Mouse (Mus musculus): ENCODE data around the gene Traf2.
A peak's percentile ranks its signal among the peaks of the same experiment; 100 is the strongest.

Gene Traf2

DNA sequence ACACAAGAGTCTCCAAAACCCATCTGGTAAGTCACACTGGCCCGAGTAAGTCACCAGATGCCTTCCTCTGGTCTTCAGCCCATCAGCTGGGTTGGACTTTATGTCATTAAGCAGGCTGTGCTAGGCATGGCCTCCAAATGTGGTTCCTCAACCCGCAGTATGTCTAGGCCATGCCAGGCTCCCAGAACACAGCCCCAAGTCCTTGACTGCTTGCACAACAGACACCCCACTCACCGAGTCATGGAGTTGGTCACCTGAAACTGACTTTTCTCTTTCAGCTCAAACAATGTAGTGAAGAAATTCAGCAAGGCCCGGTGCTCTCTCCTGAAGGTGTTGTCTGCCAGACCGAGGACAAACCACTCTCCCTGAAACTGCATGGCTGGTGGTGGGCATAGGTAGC lies 53.8 kb downstream of the Traf2 start:
- DNase-seq = no peak

DNA sequence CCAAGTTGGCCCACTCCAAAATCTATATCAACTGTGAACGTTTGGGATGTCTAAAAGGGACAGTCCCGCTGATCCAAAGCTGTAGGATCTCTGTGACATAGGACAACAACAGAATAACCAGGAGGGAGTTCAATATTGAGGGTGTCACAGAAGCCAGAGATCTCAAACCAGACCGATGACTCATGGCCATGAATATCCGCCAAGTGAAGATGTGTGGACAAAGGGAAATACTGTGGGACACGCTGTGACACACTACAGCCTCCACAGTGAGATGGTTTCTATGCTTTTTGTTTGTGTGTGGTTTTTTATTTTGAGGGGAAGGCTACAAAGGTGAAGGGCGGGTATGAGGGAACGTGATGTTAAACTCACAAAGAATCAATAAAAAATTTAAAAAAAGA lies 58.1 kb downstream of the Traf2 start:
- no peak for DNase-seq

DNA sequence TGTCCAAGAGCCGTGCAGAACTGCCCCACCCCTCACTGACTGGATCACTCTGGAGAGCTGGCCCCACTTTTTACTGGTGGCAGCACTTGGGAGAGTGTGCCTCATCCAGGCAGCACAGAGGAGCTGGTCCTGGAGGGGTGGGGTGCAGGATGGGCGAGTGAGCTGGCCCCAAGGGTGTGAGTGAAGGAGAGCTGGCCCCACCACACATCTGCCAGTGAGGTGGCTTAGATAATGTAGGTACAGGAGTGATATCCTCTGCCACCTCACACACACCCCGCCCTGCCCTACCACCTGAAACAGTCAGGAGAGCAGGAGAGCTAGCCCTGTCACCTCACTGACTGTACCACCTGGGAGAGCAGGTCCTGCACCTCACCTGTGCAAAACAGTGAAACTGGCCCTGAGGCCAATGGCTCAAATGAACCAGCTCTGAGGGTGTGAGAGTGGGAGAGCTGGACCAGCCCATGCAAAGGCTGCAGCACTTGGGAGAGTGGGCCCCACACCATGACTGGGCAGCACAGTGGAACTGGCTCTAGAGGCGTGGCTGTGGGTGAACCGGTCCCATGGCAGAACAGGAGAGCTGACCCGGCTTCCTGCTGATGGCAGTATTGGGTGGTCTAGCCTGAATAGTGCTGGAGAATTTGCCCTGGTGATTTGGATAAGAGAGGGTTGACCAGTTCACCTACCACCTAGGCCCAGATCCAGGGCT lies 58.6 kb downstream of the Traf2 start:
- DNase-seq = no peak

DNA sequence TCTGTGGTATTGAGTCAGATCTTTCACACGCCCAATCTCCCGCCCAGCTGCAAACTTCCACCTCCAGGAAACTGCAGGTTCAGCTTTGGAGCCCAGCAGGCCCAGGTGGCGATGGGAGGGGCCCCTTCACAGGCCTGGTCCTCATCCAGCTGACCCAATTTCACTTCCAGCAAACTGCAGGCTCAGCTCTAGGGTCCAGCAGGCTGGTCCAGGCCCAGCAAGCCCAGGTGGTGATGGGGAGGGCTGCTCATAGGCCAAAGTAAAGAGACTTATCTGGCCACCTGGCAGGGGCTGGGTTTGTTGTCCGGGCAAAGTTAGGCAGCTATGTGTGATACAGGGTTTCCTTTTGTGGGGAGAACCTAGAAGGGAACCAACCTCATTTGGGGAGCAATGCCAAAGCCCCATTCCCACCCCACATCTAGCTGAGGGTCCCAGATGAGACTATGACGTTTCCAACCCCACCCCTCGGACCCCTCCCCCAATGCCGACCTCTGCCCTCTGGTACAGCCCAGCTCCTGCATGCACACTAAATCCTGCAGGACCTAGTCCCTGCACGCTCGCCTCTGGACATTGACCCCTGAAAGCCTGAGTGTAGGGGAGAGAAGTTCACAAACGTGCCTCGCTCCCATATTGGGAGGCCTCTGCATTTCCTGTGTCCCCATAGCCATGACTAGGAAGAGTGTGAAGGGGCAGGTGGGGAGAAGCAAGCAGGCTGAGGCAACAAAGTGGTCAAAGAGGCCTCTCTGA lies 61.7 kb downstream of the Traf2 start:
- DNase-seq = peak; percentile 68 to 72

DNA sequence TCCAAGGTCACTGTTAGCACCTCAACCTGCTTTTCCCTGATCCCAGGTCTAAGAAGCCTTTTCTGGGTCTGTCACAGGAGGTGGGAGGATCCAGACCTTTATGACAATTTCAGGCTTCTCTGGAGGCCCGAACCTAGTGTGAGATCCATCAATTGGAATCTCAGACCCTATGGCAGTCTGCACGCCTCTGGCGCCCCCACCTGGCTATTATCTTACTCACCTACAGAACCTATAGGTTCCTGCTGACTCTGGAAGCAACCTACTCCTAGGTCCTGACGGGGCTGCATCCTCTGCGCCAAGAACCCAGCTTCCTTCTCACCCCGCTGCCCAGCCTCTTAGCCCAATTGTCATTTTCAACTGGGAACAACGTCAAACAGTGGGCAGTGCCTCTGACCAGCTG lies 63.8 kb downstream of the Traf2 start:
- DNase-seq = peak in 1 of 2 experiments; percentile 56

DNA sequence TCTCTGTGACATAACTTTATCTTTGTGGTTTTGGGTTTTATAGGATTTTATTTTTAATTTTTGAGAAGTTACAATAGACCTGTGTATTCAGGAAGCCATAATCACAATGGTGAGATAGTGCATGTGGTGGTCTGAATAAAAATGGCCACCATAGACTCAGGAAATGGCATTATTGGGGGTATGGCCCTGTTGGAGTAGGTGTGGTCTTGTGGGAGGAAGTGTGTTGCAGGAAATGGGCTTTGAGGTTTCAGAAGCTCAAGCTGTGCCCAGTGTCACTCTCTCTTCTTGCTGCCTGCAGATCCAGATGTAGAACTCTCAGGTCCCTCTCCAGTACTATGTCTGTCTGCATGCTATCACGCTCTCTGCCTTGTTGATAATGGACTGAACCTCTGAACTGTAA lies 66.2 kb downstream of the Traf2 start:
- DNase-seq = no peak

DNA sequence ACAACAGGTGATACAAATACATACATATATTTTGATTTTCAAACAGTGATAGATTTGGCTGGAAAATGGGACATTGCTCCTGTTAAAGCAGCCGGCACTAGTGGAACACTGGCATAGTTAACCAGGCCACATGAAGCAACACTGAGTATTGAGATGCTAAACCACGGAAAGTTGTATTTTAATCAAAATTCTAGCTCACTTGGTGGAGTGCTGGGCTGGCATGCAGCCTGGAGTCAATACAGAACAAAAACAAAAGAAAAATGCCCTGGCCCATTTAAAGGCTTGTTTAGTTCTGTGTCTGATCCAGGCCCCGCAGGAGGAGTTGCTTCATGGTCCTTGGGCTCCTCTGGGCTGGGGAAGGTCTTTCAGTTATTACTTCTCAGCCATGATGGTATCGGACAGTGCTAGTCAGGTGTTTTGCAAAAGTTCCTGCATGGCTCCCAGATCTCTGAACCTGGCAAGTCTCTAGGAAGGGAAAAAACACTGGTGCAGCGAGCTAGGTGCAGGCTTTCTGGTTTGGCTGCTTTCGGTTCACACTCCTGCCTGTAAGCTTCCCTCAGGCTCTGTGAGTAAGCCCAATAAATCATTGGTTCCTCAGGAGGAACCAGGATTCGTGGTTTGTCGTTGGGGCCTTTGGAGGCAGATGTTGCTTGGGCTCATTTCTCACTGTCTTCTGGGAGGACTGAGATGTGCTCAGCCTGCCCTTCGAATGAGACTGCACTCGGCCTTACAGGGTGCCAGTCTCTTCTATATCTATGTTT lies 67.0 kb downstream of the Traf2 start:
- DNase-seq = no peak

DNA sequence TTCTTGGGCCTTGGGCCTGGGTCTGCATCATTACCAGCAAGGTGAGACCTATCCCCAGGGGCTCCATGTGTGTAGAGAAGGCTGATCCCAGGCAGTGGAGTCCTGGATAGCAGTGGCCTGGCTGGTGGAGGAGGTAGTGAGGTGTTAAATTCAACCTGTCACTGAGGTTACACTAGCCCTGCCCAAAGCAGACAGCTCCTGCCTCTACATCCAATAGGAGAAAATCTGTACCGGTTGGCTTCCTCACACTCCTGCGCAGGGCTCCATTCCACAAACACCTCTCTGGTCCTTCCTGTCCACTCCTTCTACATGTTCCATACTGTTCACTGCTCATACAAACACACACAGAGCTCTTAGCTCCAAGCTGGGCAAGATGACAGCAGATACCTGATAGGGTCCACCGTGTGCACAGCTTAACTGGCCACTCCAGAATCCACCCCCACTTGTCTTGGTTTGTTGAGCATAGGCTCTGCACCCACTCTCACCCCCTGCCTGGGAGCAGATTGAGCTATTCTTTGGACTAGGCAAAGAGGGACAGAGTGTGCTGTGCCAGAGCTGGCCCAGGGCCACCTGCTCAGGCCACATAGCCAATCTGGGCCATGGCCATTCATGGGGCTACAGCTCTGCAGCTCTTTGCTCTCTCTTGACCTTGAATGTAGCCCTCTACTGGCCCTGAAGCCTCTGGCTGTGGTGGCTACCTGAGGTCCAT lies 68.6 kb downstream of the Traf2 start:
- DNase-seq = peak in 1 of 2 experiments; percentile 67

DNA sequence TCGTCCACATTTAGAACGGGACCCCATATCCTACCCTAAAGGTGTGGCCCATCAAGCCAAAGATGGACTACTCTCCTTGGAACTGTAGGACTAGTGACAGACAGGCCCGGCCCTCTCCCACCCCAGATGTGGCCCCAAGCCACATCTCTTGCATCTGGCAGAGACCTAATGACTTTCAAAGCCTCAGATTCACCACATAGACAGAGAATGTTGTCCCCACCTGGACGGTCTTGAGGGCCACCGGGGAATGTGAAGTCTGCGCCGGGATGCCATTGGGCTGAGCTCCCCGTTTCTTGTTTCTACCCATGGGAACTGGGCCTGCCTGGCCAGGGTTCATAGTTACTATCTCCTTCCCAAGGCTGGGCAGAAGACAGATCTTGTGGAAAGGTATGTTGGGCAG lies 69.2 kb downstream of the Traf2 start:
- DNase-seq = no peak

DNA sequence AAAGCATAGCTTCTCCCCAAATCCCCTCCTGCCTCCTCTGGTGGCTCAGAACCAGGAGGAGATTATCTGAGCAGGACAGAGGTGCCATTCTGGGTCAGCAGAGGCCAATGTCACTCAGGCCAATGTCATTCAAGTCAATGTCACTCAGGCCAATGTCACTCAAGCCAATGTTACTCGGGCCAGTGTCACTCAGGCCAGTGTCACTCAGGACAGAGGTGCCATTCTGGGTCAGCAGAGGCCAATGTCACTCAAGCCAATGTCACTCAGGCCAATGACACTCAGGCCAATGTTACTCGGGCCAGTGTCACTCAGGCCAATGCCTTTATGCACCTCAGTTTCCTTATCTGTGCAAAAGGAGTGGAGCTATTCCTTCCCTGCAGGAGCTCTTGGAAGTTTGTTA lies 74.2 kb downstream of the Traf2 start:
- DNase-seq = no peak

DNA sequence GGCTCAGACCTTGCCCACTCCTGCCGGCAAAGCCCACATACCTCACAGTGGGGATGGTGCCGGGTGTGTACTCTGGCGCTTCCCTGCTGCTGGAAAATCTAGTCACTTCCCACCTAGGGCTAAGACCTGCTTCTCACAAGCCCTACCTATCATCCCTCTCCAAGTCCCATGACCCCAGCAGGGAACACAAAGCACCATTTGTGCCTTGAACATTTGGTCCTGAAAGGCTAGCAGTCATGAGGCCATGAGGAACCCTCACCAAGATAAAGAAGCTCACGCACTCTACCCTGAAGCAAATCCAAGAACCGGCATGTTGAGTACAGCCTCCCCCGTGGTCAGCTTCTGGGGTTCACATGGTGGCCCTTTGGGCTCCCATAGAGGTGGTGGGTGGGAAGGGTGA lies 76.8 kb downstream of the Traf2 start, which contains the start of gene Ptgds:
Gene Ptgds (minus strand): TSS at position 78 of the 400 bp plus-strand sequence.
- no peak for DNase-seq

DNA sequence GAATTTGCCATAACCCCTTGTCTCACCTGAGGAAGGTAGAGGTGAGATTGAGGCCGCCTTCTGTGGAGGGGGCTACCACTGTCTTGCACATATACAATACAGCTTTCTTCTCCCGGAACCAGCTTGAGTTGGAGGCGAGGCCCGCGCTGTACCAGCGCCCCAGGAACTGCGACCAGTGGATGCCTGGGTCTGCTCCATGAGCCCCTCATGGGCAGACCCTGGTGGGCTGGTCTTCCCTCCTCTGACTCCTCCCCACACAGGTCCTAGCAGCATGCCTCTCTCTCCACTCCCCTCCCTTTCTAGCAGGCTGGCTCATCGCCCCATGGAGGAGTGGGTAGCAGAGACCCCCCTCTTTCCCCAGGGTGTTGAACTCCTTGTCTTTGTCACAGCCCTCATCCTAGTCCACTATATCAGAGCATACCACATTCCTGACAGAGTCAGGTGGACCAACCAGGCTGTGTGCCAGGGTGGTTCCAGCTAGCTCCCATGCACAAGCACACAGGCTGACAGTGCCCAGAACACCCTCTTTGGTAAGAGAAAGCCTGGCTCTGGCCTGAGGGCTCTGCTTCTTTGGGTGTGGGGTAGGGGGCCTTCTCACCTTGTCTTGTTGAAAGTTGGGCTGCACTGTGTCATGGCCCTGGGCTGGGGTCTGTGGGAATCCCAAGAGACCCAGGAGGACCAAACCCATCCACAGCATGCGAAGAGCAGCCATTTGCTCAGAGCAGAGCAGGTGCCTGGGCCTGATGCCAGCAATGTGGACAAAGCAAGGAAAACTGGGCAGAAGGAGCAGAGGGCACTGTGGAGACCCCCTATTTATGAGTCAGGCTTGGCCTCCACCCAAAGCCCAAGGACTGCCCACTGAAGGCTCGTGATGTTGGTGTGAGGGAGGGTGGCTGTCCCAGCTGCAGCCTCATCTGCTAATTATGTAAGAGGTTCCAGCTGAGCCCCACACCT lies 77.5 kb downstream of the Traf2 start:
- DNase-seq = peak in 1 of 2 experiments; percentile 56
